Mouse (Mus musculus) heart, embryonic 11.5 days (tissue): Measurements from ENCODE around the gene Ccs. TPM values are rescaled to one million over a fixed set of nuclear protein-coding genes. Genes with fewer than 3 reads are reported as not detected.

Source experiments
- ATAC-seq: fragments of 200-750 bp; cut with Nextera tagmentation; replicated peaks from 2 replicates; pipeline ENCODE4 v1.8.0; 2017; ENCODE audit warnings: moderate library complexity; ENCODE audit not compliant: insufficient number of reproducible peaks, low FRiP score, low TSS enrichment
- H3K27ac ChIP-seq: fragments of 300-500 bp; sonication (generic); 2 replicates; pipeline ENCODE4 v1.5.1; 2014; ENCODE audit warnings: mild to moderate bottlenecking, low read depth, low read length
- H3K27me3 ChIP-seq: fragments of 300-500 bp; sonication (generic); 2 replicates; pipeline ENCODE4 v1.6.1; 2014; ENCODE audit warnings: mild to moderate bottlenecking, low read length, mixed read lengths; ENCODE audit not compliant: control insufficient read depth, insufficient read depth
- H3K36me3 ChIP-seq: fragments of 300-500 bp; sonication (generic); 2 replicates; pipeline ENCODE4 v1.6.1; 2014; ENCODE audit warnings: mild to moderate bottlenecking, low read length, moderate library complexity, mixed read lengths; ENCODE audit not compliant: control insufficient read depth, insufficient read depth
- H3K4me1 ChIP-seq: fragments of 300-500 bp; sonication (generic); 2 replicates; pipeline ENCODE4 v1.6.1; 2014; ENCODE audit warnings: low read length; ENCODE audit not compliant: control insufficient read depth, insufficient read depth
- H3K4me2 ChIP-seq: fragments of 300-500 bp; sonication (generic); 2 replicates; pipeline ENCODE4 v1.6.1; 2014; ENCODE audit warnings: mild to moderate bottlenecking, moderate library complexity
- H3K4me3 ChIP-seq: fragments of 300-500 bp; sonication (generic); 2 replicates; pipeline ENCODE4 v1.5.1; 2014; ENCODE audit warnings: low read depth, low read length
- H3K9ac ChIP-seq: fragments of 300-500 bp; sonication (generic); 2 replicates; pipeline ENCODE4 v1.6.1; 2014; ENCODE audit warnings: mild to moderate bottlenecking, low read depth, low read length, moderate library complexity
- H3K9me3 ChIP-seq: fragments of 300-500 bp; sonication (generic); replicated peaks from 2 replicates; pipeline ENCODE4 v1.6.1; 2016; ENCODE audit warnings: low read length; ENCODE audit not compliant: control insufficient read depth
- WGBS: fragments of 180-500 bp; shearing (Covaris S2); extraction: QIAGEN DNeasy Blood & Tissue Kit; methylation state at CpG from one replicate; pipeline ENCODE4 v1.1.7; 2014; ENCODE audit not compliant: insufficient replicate concordance; 5-methylcytosine and 5-hydroxymethylcytosine counted together
- polyA plus RNA-seq: library from polyadenylated mRNA; unstranded; fragments of >200 nt; fragmentation: Nextera tagmentation; extraction: Ambion mirVana; gene quantifications from 2 replicates; pipeline ENCODE4 v1.2.1, GENCODE M21; 2014

The Ccs gene
- polyA plus RNA-seq, 1 experiment from 2014 or later: 37.5 TPM

GRCm38 (mm10) chr19:4847490-4847889 is 8.4 kb upstream of the Ccs start:
- Histone ChIP-seq H3K27ac (no peak overlapping the region), H3K36me3 (no peaks in the 10 kb centered on the region), H3K27me3 (peaks cover 2% of the 10 kb centered on the region; the same call in 1 of the 2 replicates), H3K4me2 (no peak overlapping the region), H3K4me1 (no peaks in the 10 kb centered on the region), H3K9me3 (no peaks in the 10 kb centered on the region), H3K9ac (no peak overlapping the region), H3K4me3 (no peak overlapping the region)
- WGBS: 38% methylated on average over 7 of the region's 7 CpGs
- no peak for ATAC-seq

- ATAC-seq: no peak
- H3K4me3 ChIP-seq: no peak overlapping the region
- no peaks in the 10 kb centered on the region for H3K4me1 ChIP-seq
- H3K27ac ChIP-seq: no peak overlapping the region
- no peak overlapping the region for H3K9ac ChIP-seq
- H3K9me3 ChIP-seq: no peaks in the 10 kb centered on the region
- no peaks in the 10 kb centered on the region for H3K36me3 ChIP-seq
- WGBS: 57% methylated on average over 2 of the region's 2 CpGs
- no peak overlapping the region for H3K4me2 ChIP-seq
- H3K27me3 ChIP-seq: peaks cover 17% of the 10 kb centered on the region
Observed at GRCm38 (mm10) chr19:4845846-4846245, 6.7 kb upstream of the Ccs start.

GRCm38 (mm10) chr19:4842611-4843010 is 3.5 kb upstream of the Ccs start:
- Histone ChIP-seq H3K4me3 (no peak overlapping the region), H3K27me3 (peaks cover 27% of the 10 kb centered on the region), H3K9me3 (no peaks in the 10 kb centered on the region), H3K27ac (no peak overlapping the region), H3K4me1 (peaks cover 11% of the 10 kb centered on the region; the same call in 1 of the 2 replicates), H3K9ac (no peak overlapping the region), H3K36me3 (no peaks in the 10 kb centered on the region), H3K4me2 (no peak overlapping the region)
- 43% methylated on average over 2 of the region's 2 CpGs for WGBS
- ATAC-seq: no peak

GRCm38 (mm10) chr19:4840848-4841247 is 1.7 kb upstream of the Ccs start:
- H3K27me3 ChIP-seq: peaks cover 27% of the 10 kb centered on the region
- no peak overlapping the region for H3K27ac ChIP-seq
- H3K36me3 ChIP-seq: no peaks in the 10 kb centered on the region
- ATAC-seq: no peak
- H3K9ac ChIP-seq: no peak overlapping the region
- no peak overlapping the region for H3K4me2 ChIP-seq
- H3K4me3 ChIP-seq: no peak overlapping the region
- WGBS: 71% methylated on average over 9 of the region's 9 CpGs
- H3K9me3 ChIP-seq: no peaks in the 10 kb centered on the region
- peaks cover 11% of the 10 kb centered on the region; the same call in 1 of the 2 replicates for H3K4me1 ChIP-seq

GRCm38 (mm10) chr19:4838526-4839140 is 499 bp downstream of the Ccs start:
- H3K27ac ChIP-seq: no peak overlapping the region
- H3K9ac ChIP-seq: peak overlapping the region; percentile 82
- H3K36me3 ChIP-seq: no peaks in the 10 kb centered on the region
- ATAC-seq: no peak
- peak overlapping the region; percentile 97 for H3K4me2 ChIP-seq
- peaks cover 27% of the 10 kb centered on the region for H3K27me3 ChIP-seq
- 33% methylated on average over 10 of the region's 10 CpGs for WGBS
- H3K4me3 ChIP-seq: peak overlapping the region; percentile 69
- H3K9me3 ChIP-seq: no peaks in the 10 kb centered on the region
- H3K4me1 ChIP-seq: peaks cover 11% of the 10 kb centered on the region; the same call in 1 of the 2 replicates

- Histone ChIP-seq H3K4me2 (no peak overlapping the region), H3K27ac (no peak overlapping the region), H3K4me3 (no peak overlapping the region), H3K27me3 (peaks cover 25% of the 10 kb centered on the region), H3K36me3 (no peaks in the 10 kb centered on the region), H3K9ac (no peak overlapping the region), H3K4me1 (peaks cover 11% of the 10 kb centered on the region; the same call in 1 of the 2 replicates), H3K9me3 (no peaks in the 10 kb centered on the region)
- 89% methylated on average over 6 of the region's 6 CpGs for WGBS
- no peak for ATAC-seq
Observed at GRCm38 (mm10) chr19:4837049-4837448, 2.1 kb downstream of the Ccs start.

- WGBS: 82% methylated on average over 2 of the region's 2 CpGs
- peaks cover 11% of the 10 kb centered on the region; the same call in 1 of the 2 replicates for H3K4me1 ChIP-seq
- no peaks in the 10 kb centered on the region for H3K36me3 ChIP-seq
- peaks cover 15% of the 10 kb centered on the region for H3K27me3 ChIP-seq
- H3K4me3 ChIP-seq: no peak overlapping the region
- H3K27ac ChIP-seq: no peak overlapping the region
- H3K9me3 ChIP-seq: no peaks in the 10 kb centered on the region
- H3K9ac ChIP-seq: no peak overlapping the region
- ATAC-seq: no peak
- no peak overlapping the region for H3K4me2 ChIP-seq
Observed at GRCm38 (mm10) chr19:4836096-4836495, 3.0 kb downstream of the Ccs start.

GRCm38 (mm10) chr19:4833977-4834376 is 5.2 kb downstream of the Ccs start:
- ATAC-seq: no peak
- H3K36me3 ChIP-seq: no peaks in the 10 kb centered on the region

GRCm38 (mm10) chr19:4829156-4829555 is 10.0 kb downstream of the Ccs start:
- Histone ChIP-seq H3K4me2 (no peak overlapping the region), H3K9ac (no peak overlapping the region), H3K27ac (no peak overlapping the region), H3K36me3 (peaks cover 5% of the 10 kb centered on the region; the same call in 1 of the 2 replicates), H3K4me3 (no peak overlapping the region), H3K4me1 (no peaks in the 10 kb centered on the region), H3K27me3 (no peaks in the 10 kb centered on the region), H3K9me3 (no peaks in the 10 kb centered on the region)
- WGBS: 62% methylated on average over 7 of the region's 7 CpGs
- ATAC-seq: no peak

More at GRCm38 (mm10) chr19:4833977-4834376, 5.2 kb downstream of the Ccs start:
- Histone ChIP-seq H3K4me2 (no peak overlapping the region), H3K27me3 (no peaks in the 10 kb centered on the region), H3K9ac (no peak overlapping the region), H3K9me3 (no peaks in the 10 kb centered on the region), H3K4me3 (no peak overlapping the region), H3K27ac (no peak overlapping the region), H3K4me1 (peaks cover 6% of the 10 kb centered on the region; the same call in 1 of the 2 replicates)
- 84% methylated on average over 8 of the region's 8 CpGs for WGBS
